Mouse (Mus musculus) heart, embryonic 16.5 days (tissue): Measurements from ENCODE around the gene Slc25a10. TPM values are rescaled to one million over a fixed set of nuclear protein-coding genes. Genes with fewer than 3 reads are reported as not detected.

Experiments used
- ATAC-seq: fragments of 200-750 bp; cut with Nextera tagmentation; replicated peaks from 2 replicates; pipeline ENCODE4 v1.8.0; 2017; ENCODE audit warnings: moderate number of reproducible peaks; ENCODE audit not compliant: insufficient read depth, low FRiP score; ENCODE audit errors: extremely low read depth
- H3K27ac ChIP-seq: fragments of 300-500 bp; sonication (generic); 2 replicates; pipeline ENCODE4 v1.5.1; 2014; ENCODE audit warnings: mild to moderate bottlenecking, low read length, control low read depth, moderate library complexity
- H3K27me3 ChIP-seq: fragments of 300-500 bp; sonication (generic); 2 replicates; pipeline ENCODE4 v1.6.1; 2014; ENCODE audit warnings: low read length, mixed read lengths; ENCODE audit not compliant: control insufficient read depth, insufficient read depth
- H3K36me3 ChIP-seq: fragments of 300-500 bp; sonication (generic); 2 replicates; pipeline ENCODE4 v1.6.1; 2014; ENCODE audit not compliant: control insufficient read depth, insufficient read depth
- H3K4me1 ChIP-seq: fragments of 300-500 bp; sonication (generic); 2 replicates; pipeline ENCODE4 v1.6.1; 2014; ENCODE audit warnings: low read length, mixed read lengths; ENCODE audit not compliant: control insufficient read depth, insufficient read depth
- H3K4me2 ChIP-seq: fragments of 300-500 bp; sonication (generic); 2 replicates; pipeline ENCODE4 v1.6.1; 2014; ENCODE audit warnings: low read depth, mild to moderate bottlenecking, control low read depth, low read length
- H3K4me3 ChIP-seq: fragments of 300-500 bp; sonication (generic); 2 replicates; pipeline ENCODE4 v1.5.1; 2014; ENCODE audit warnings: mild to moderate bottlenecking, control low read depth, low read length
- H3K9ac ChIP-seq: fragments of 300-500 bp; sonication (generic); 2 replicates; pipeline ENCODE4 v1.6.1; 2014; ENCODE audit warnings: low read length, control low read depth
- H3K9me3 ChIP-seq: fragments of 300-500 bp; sonication (generic); replicated peaks from 2 replicates; pipeline ENCODE4 v1.6.1; 2016; ENCODE audit warnings: low read length; ENCODE audit not compliant: control insufficient read depth
- WGBS: fragments of 180-500 bp; shearing (Covaris S2); extraction: QIAGEN DNeasy Blood & Tissue Kit; methylation state at CpG from one replicate; pipeline ENCODE4 v1.1.7; 2014; 5-methylcytosine and 5-hydroxymethylcytosine counted together
- polyA plus RNA-seq: library from polyadenylated mRNA; unstranded; fragments of >200 nt; fragmentation: Nextera tagmentation; extraction: Ambion mirVana; gene quantifications from 2 replicates; pipeline ENCODE4 v1.2.1, GENCODE M21; 2015

Gene Slc25a10
- polyA plus RNA-seq, 1 experiment from 2014 or later, result 39.6 TPM

DNA sequence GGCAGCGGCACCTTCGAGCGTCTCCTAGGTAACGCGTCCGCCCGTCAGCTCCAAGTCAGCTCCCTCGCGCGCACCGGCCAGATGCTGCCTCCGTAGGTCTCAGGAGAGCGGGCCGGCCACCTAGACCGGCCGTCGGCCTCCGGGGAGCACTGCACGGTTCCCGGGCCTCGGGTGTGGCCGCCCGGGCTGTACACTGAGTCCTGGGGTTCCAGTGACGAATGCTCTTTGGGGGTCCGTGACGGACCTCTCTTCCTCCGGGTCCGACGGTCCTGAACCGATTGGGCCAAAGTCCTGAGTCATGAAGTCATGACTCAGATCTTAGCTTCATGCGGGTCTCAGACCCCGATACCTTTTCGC is 23.9 kb upstream of the Slc25a10 start:
- peak overlapping the region; percentile 93 for H3K4me3 ChIP-seq
- H3K9me3 ChIP-seq, result no peaks in the 10 kb centered on the region
- H3K9ac ChIP-seq, result peak overlapping the region; percentile 88
- H3K27me3 ChIP-seq, result no peaks in the 10 kb centered on the region
- H3K4me1 ChIP-seq, result peaks cover 20% of the 10 kb centered on the region
- peaks cover 22% of the 10 kb centered on the region for H3K36me3 ChIP-seq
- H3K27ac ChIP-seq, result no peak overlapping the region
- ATAC-seq, result peak; percentile 28
- WGBS, result 1% methylated on average over 33 of the region's 33 CpGs
- peak overlapping the region; percentile 95 for H3K4me2 ChIP-seq

GRCm38 (mm10) chr11:120472052-120472451 is 19.6 kb upstream of the Slc25a10 start:
- Histone ChIP-seq H3K4me1 (peaks cover 8% of the 10 kb centered on the region), H3K9me3 (no peaks in the 10 kb centered on the region), H3K4me2 (no peak overlapping the region), H3K36me3 (peaks cover 46% of the 10 kb centered on the region), H3K4me3 (no peak overlapping the region), H3K27me3 (no peaks in the 10 kb centered on the region), H3K9ac (no peak overlapping the region), H3K27ac (no peak overlapping the region)
- WGBS, result 95% methylated on average over 6 of the region's 6 CpGs
- no peak for ATAC-seq

DNA sequence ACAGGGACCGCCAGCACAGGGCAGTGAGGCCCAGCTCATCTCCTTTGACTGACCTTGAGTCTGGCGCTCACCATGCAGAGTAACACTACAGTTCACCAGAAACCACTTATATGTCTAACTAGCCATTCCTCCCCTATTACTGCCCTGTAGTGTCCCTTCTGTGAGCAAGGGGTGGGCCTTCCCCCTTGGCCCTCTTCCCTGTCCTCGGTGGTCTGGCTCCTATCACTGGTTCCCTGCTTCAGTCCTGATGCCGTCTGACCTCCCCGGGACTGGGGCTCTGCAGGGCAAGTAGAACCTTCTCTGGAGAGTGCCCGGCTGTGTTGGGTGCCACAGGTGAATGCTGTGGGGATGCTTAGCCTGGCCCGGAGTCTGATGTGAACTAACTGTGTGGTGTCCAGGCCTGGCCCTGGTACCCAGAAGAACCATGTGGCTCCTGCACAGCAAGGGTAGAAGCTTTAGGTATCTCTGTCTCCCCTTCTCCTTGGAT is 8.1 kb upstream of the Slc25a10 start:
- Histone ChIP-seq H3K9me3 (no peaks in the 10 kb centered on the region), H3K27ac (no peak overlapping the region; the same call in 1 of the 2 replicates), H3K36me3 (peaks cover 54% of the 10 kb centered on the region), H3K9ac (peak overlapping the region; percentile 96), H3K4me2 (peak overlapping the region; percentile 80), H3K27me3 (no peaks in the 10 kb centered on the region), H3K4me1 (peaks cover 14% of the 10 kb centered on the region), H3K4me3 (no peak overlapping the region; the same call in 1 of the 2 replicates)
- WGBS, result 81% methylated on average over 7 of the region's 7 CpGs
- ATAC-seq, result no peak

DNA sequence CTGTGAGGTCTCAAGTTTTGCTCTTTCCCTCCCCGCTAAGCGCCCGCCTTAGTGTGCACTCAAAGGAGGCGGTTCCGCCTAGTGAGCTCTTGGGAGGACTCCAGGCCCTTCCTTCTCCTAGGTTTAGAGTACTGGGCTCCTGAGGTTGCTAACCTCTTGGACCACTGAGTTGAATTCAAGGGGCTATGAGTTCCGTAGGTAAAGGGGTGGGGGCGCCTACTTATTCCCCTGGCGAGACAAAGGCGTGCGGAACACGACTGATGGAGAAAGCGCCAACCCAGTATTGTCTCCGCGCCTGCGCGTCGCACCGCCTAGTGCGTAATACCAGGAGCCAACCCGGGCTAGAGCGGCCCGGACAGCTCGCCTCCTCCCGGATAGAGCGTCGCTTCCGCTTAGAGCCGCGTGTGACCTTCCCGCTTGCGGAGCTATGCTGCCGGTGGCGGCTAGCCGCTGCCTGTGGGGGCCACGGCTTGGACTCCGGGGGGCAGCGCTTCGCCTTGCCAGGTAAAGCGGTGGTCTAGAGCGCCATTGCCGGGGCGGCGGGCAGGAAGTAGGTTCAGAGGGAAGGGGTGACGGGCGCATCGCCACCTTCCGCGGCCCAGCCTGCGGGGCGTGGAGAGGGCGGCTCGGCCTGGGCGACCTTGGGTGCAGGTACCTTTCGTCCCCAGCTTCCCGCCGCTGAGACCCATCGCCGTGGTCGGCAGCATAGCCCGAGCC is 7.2 kb upstream of the Slc25a10 start, which contains the start of gene Mrpl12:
Mrpl12 (plus strand) TSS at position 349 of the 717 bp plus-strand sequence.
- H3K4me1 ChIP-seq, result peaks cover 15% of the 10 kb centered on the region
- H3K27ac ChIP-seq, result peak within 1 kb of the TSS; percentile 89
- H3K27me3 ChIP-seq, result no peaks in the 10 kb centered on the region
- peak within 1 kb of the TSS; percentile 97 for H3K4me3 ChIP-seq
- H3K4me2 ChIP-seq, result peak within 1 kb of the TSS; percentile 80
- 1% methylated on average over 60 of the region's 60 CpGs for WGBS
- peak within 1 kb of the TSS; percentile 96 for H3K9ac ChIP-seq
- no peaks in the 10 kb centered on the region for H3K9me3 ChIP-seq
- H3K36me3 ChIP-seq, result peaks cover 50% of the 10 kb centered on the region
- ATAC-seq, result peak; percentile 94

DNA sequence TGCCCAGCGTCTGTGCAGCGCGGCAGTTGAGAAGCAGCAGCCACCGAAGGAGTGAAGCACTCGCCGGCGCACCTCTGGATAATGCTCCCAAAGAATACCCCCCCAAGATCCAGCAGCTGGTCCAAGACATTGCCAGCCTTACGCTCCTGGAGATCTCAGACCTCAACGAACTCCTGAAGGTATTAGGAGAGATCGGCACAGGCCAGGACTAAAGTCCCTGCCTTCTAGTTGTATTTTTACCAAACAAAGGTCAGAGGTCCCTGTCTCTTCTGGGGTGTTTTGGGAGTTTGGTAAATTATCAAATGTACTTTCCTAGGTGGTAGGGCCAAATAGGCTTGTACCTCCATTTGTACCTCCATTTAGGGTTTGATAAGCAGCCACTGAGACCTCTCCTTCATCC is 6.4 kb upstream of the Slc25a10 start:
- no peak for ATAC-seq
- Histone ChIP-seq H3K4me2 (peak overlapping the region; percentile 75), H3K4me1 (peaks cover 18% of the 10 kb centered on the region), H3K9ac (peak overlapping the region; percentile 96), H3K36me3 (peaks cover 48% of the 10 kb centered on the region), H3K27ac (peak overlapping the region; percentile 89), H3K9me3 (no peaks in the 10 kb centered on the region), H3K27me3 (no peaks in the 10 kb centered on the region), H3K4me3 (peak overlapping the region; percentile 97)
- 7% methylated on average over 10 of the region's 10 CpGs for WGBS

- peaks cover 30% of the 10 kb centered on the region for H3K36me3 ChIP-seq
- H3K9ac ChIP-seq, result no peak overlapping the region
- no peak overlapping the region for H3K4me3 ChIP-seq
- H3K27ac ChIP-seq, result no peak overlapping the region
- no peak for ATAC-seq
- peaks cover 38% of the 10 kb centered on the region for H3K4me1 ChIP-seq
- no peak overlapping the region for H3K4me2 ChIP-seq
- H3K27me3 ChIP-seq, result no peaks in the 10 kb centered on the region
- H3K9me3 ChIP-seq, result no peaks in the 10 kb centered on the region
- WGBS, result 73% methylated on average over 4 of the region's 4 CpGs
These were observed 3.1 kb upstream of the Slc25a10 start for GRCm38 (mm10) chr11:120488516-120488915.

- Histone ChIP-seq H3K4me1 (peaks cover 33% of the 10 kb centered on the region), H3K27ac (peak overlapping the region; percentile 39; the same call in 1 of the 2 replicates), H3K4me2 (no peak overlapping the region), H3K27me3 (no peaks in the 10 kb centered on the region), H3K9ac (no peak overlapping the region), H3K36me3 (peaks cover 30% of the 10 kb centered on the region), H3K4me3 (no peak overlapping the region), H3K9me3 (no peaks in the 10 kb centered on the region)
- no peak; the same call in 1 of the 2 replicates for ATAC-seq
- WGBS, result 64% methylated on average over 4 of the region's 4 CpGs
These were observed 2.4 kb upstream of the Slc25a10 start for GRCm38 (mm10) chr11:120489054-120489761.

- Histone ChIP-seq H3K27ac (no peak overlapping the region), H3K27me3 (no peaks in the 10 kb centered on the region), H3K36me3 (peaks cover 36% of the 10 kb centered on the region), H3K4me2 (no peak overlapping the region; the same call in 1 of the 2 replicates), H3K4me3 (no peak overlapping the region), H3K9ac (peak overlapping the region; percentile 83; the same call in 1 of the 2 replicates), H3K9me3 (no peaks in the 10 kb centered on the region), H3K4me1 (peaks cover 30% of the 10 kb centered on the region)
- 19% methylated on average over 4 of the region's 4 CpGs for WGBS
- ATAC-seq, result no peak
These were observed 1.2 kb upstream of the Slc25a10 start for GRCm38 (mm10) chr11:120490291-120491046.
